Mouse (Mus musculus) lung, adult 2 months (tissue): Measurements from ENCODE around the gene Gstt1.

ENCODE experiments used
- CTCF ChIP-seq: fragments of 200-500 bp; IDR thresholded peaks from 2 replicates; pipeline ENCODE4 v1.5.1; 2011; ENCODE audit warnings: mild to moderate bottlenecking, low read length, control low read depth; ENCODE audit not compliant: insufficient read depth
- POLR2A ChIP-seq: fragments of 200-500 bp; IDR thresholded peaks from 2 replicates; pipeline ENCODE4 v1.6.1; 2011; ENCODE audit warnings: low read depth, mild to moderate bottlenecking, control low read depth, low read length, borderline replicate concordance; ENCODE audit errors: extremely low read depth

DNA sequence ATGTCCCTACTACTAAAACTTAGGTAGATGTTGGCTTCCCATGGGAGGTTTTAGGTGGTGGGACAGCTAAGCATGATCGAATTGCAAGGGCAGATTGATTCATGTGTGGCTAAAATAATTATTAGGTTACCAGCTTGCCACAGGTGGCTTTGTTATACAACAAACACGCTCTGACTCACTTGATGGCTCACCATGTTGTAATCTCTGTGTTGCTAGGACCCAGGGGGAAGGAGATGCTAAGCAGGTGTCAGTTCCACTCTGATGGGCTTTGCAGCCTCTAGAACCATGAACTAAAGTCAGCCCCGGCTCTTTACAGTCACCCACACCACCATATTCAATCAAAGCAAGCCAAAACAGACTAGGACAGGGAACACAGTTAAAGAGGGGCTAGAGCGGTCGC is 21.5 kb upstream of the Gstt1 start:
- TF ChIP-seq CTCF (no peak), POLR2A (no peak)
